Mouse (Mus musculus): ENCODE results near the gene Rhof.

Gene Rhof

DNA sequence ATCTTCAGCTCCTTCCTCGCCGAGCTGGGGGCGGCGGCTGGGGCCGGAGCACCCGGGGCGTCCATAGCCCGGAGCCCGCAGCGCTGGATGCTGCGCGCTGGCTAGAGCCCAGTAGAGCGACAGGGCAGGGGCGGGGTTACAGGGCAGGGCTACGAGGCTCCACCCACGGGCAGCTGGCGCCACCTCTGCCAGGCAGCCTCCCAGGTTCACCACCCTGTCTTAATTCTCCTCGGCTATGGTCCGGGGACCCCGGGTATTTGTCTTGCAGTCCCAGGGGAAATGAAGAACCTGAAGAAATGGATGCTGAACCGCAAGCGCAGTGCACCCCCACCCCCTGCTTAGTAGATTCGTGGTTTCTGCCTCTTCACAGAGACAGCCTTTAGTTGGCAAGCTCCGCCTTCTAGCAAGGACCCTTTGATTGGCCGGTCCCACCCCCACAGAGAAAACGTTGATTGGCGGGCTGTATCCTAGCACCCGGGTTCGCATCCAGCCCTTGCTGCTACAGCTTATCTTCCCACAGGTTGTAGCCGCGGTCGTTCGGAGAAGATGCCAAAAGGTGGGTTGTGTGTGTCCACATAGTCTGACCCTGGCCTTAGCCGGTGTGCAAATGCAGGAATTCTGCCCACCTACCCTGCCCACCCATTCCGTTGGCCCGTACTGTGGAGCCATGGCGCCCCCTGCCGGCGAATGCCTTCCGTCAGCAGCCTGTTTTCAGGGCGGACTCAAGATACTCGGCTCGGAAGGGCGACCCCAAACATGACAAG is at the start of gene Rhof:
TSS of gene Rhof (minus strand) at position 385 of the 764 bp plus-strand sequence.
- DNase-seq (ENCODE audit: low spot score in 2 of 2): peak; percentile 83 to 89

DNA sequence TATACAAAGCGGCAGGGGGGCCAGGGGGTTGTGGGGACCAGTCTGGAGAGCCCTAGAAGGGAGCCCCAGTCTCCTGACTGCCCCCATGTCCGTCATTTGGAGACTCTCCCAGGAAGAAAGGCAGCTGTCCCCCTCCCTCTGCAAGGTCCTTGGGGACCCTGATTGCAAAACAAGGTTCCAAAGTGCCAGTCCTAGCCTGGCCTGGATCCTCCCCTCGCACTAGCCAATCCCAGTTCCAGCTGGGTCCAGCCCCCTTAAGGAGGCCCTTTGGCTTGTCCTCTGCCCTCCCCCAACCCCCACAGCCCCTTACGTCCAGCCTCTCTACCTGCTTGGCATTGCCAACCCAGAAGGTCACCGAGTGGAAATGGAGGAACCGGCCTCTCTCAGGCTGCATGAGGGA is 49.0 kb upstream of the Rhof start:
- DNase-seq (ENCODE audit: low spot score in 2 of 2): no peak

DNA sequence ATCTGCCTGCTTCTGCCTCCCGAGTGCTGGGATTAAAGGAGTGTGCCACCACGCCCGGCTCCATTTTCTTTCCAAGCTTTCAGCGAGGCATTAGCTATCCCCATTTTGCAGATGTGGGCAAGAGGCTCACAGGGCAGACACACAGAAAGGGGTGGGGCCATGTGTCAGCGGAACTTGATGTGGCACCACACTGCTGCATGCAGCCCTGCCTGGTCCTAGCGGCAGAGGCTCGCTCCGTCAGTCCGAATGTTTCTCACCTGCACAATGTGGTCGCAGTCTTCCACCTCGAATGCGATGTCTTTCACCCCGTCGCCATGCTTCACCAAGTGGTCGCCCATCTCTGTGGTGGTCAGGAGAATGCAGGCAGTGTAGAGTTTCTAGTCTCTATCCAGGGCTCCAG is 47.9 kb upstream of the Rhof start:
- no peak for DNase-seq (ENCODE audit: low spot score in 2 of 2)

GRCm38 (mm10) chr5:123178792-123179191 is 46.3 kb upstream of the Rhof start:
- no peak for DNase-seq (ENCODE audit: low spot score in 2 of 2)

- DNase-seq (ENCODE audit: low spot score in 2 of 2): peak; percentile 83 to 84
These were observed 39.3 kb upstream of the Rhof start for GRCm38 (mm10) chr5:123171646-123172350.

GRCm38 (mm10) chr5:123170365-123170764 is 37.9 kb upstream of the Rhof start:
- no peak for DNase-seq (ENCODE audit: low spot score in 2 of 2)

GRCm38 (mm10) chr5:123169284-123169683 is 36.8 kb upstream of the Rhof start, which contains the start of gene Psmd9:
TSS of gene Psmd9 (plus strand) at chr5:123169413.
- no peak for DNase-seq (ENCODE audit: low spot score in 2 of 2)

DNA sequence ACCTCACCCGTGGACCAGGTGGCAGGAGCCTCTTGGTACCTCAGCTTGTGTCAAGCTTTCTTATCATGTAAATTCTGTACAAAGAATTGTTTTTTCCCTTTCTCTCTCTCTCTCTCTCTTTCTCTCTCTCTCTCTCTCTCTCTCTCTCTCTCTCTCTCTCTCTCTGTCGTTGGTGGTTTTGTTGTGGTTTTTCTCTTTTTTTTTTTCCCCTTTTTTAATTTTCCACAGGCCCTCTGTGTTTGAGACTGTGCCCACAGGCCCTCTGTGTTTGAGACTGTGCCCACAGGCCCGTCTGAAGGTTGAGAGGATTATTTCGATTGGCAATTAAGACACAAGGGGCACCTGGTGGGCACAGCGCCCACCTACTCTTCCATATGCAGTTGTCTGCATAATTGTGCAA is 35.1 kb upstream of the Rhof start:
- DNase-seq (ENCODE audit: low spot score in 2 of 2): no peak

DNA sequence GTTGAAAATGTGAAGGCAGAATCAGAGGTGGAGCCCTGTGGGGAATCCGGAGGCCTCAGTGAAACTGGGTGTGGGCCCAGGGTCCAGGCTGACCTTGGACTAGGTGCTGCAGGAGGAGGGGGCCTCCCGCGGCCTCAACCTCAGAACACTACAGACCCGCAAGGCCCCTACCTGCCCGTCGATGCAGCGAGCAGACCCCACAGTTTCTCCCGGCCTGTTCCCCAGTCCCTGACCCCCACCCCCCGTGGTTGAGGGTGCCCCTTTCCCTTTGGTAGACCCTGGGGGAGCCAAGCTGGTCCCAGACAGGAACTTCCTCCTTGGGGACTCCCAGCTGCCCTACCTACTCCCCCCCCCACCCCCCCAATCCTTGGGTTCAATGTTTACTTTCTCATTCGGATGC is 33.9 kb upstream of the Rhof start:
- no peak for DNase-seq (ENCODE audit: low spot score in 2 of 2)

GRCm38 (mm10) chr5:123162942-123163341 is 30.4 kb upstream of the Rhof start:
- DNase-seq (ENCODE audit: low spot score in 2 of 2): no peak

- DNase-seq (ENCODE audit: low spot score in 2 of 2): no peak
These were observed 27.8 kb upstream of the Rhof start for GRCm38 (mm10) chr5:123160341-123160740.

GRCm38 (mm10) chr5:123159866-123160265 is 27.4 kb upstream of the Rhof start:
- DNase-seq (ENCODE audit: low spot score in 2 of 2): no peak

DNA sequence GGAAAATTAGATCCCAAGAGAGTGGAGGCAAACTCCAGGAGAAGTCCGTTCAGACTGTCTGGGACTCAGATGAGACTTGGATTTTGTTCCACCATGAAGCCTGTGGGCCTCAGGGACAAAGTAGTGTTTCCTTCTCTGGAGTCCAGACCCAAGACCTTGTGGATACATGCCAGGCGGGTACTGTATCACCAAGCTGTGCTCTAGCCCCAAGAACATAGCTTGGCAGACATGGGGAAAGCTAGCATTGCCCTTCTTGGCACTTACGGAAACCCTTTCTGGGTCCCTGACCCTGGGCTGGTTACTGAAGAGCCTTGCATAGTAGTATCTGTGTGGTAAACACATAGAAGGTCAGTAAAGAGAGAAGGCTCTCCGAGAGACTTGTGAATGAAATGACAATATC is 27.0 kb upstream of the Rhof start:
- no peak for DNase-seq (ENCODE audit: low spot score in 2 of 2)

DNA sequence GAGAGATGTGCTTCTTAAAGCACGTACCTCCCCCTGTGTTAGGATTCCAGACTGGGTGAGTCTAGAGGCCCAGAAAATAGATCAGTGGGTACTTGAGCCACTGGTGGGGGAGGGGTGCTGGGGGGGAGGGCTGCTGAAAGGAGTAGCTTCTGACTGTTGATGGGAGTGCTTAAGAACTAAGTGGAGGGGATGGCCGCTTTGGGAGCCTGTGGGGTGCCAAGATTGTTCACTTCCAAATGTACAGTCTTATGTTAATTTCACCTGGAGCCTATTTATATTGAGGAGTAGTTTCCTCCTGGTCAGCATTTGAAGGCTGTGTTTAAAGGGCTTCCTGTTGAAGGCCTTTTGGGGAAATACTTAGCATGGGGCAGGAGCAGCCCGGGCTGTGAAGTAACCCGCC is 25.5 kb upstream of the Rhof start:
- no peak for DNase-seq (ENCODE audit: low spot score in 2 of 2)

- DNase-seq (ENCODE audit: low spot score in 2 of 2): no peak
These were observed 24.3 kb upstream of the Rhof start for GRCm38 (mm10) chr5:123156763-123157162.

GRCm38 (mm10) chr5:123155425-123155824 is 22.9 kb upstream of the Rhof start:
- DNase-seq (ENCODE audit: low spot score in 2 of 2): peak in 1 of 2 experiments; percentile 68

GRCm38 (mm10) chr5:123152901-123153300 is 20.4 kb upstream of the Rhof start:
- no peak for DNase-seq (ENCODE audit: low spot score in 2 of 2)

DNA sequence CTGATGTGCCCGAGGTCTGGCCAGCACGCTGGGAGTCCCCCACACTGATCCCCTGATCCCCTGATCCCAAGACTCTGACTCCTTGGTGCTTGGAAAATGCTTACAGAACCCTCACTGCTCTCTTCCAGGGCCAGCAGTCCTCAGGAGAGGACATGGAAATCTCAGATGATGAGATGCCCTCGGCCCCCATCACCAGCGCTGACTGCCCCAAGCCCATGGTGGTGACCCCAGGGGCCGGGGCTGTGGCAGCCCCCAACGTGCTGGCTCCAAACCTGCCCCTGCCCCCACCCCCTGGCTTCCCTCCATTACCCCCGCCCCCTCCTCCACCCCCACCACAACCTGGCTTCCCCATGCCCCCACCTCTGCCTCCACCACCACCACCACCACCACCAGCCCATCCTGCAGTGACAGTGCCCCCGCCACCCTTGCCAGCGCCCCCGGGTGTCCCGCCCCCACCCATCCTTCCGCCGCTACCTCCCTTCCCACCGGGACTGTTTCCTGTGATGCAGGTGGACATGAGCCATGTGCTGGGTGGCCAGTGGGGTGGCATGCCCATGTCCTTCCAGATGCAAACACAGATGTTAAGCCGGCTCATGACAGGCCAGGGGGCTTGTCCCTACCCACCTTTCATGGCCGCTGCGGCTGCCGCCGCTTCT is 19.3 kb upstream of the Rhof start:
- no peak for DNase-seq (ENCODE audit: low spot score in 2 of 2)

DNA sequence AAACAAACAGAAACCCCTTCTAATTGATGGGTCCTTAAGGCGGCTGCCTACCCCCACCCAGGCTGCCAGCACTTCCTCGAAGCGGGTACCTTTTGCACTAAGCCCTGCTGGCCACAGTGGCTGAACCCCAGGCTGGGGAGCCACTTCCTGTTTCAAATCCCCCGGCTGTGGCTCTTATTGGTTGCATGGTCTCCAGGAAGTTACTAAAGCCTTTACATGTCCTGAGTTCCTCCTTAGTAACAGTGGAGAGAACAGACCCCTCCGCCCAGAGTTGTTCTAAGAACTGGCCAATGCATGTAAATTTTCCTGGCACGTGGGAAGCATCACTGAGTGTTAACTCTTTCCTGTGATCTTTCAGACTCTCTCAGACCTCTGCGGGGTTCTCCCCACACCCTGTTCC is 18.6 kb upstream of the Rhof start:
- no peak for DNase-seq (ENCODE audit: low spot score in 2 of 2)

DNA sequence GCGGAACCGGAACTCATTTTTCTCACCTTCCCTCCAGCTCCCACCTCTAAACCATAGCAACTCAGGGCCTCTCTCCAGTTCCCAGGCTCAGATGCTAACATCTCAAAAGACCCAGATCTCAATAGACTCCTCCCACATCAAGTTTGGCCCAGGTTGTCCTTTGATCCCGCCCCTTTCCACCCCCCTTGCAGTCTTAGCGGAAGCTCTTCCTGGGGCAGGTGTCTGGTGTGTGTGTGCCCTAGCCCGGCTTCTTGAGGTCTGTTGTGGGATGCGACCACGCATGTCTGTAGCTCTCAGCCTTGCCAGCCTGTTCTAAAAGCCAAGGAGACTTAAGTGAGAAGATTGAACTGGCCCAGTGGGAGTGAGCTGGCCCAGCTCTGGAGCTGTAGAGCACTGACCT is 18.1 kb upstream of the Rhof start:
- no peak for DNase-seq (ENCODE audit: low spot score in 2 of 2)

- peak; percentile 87 to 93 for DNase-seq (ENCODE audit: low spot score in 2 of 2)
These were observed 17.2 kb upstream of the Rhof start for GRCm38 (mm10) chr5:123149451-123150400.

Data from frontal cortex, postnatal 36 days (tissue).